Mouse (Mus musculus) thymus, postnatal 36 days (tissue): ENCODE measurements around the gene Lcn9.

Source experiments
- DNase-seq, 2 experiments: peaks; one replicate each; pipeline ENCODE4 v3.0.0; 2022; ENCODE audit warnings: mixed read lengths in 2 of 2

Gene Lcn9

GRCm38 (mm10) chr2:25850330-25850729 lies 27.4 kb downstream of the Lcn9 start:
- DNase-seq: peak; percentile 51 to 66

- DNase-seq: no peak
Measured at GRCm38 (mm10) chr2:25852626-25853025, 29.7 kb downstream of the Lcn9 start.

DNA sequence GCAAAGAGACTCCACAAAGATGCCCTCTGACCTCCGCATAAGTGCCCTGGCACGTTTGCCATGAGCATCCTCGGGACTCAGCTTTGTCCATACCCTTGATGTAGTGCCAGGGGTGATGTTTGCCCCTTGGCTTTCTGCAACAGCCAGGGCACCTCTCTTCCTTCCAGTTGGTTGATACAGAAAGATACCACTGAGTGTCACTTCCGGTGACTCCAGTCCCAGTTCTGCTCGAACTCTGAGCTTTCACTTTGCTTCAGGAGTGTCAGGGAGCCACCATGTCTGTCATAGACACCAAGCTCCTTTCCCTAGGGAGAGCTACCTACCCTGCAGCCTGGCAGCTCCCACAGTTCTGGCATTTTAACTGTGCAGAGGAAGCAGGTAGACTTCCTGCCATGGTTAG lies 31.0 kb downstream of the Lcn9 start:
- DNase-seq: peak in 1 of 2 experiments; percentile 21

DNA sequence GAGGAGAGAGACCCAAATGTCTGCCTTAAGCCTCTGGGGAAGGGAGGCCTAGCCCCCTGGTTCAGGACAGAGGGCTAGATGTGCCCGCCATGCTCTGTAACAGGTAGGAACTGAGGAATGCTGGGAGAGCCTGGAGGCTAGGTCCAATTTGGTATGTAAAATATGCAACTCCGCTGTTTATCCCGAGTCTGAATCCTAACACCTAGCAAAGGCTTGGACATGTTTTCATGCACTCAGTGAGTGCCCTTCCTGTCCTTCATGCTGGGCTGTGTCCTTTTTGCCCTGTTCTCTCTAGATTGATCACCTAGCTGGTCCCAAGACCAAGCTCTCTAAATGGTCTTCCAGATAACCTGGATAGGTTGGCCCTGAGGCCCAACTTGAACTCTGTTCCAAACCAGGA lies 36.9 kb downstream of the Lcn9 start:
- no peak for DNase-seq

- no peak for DNase-seq
Measured at GRCm38 (mm10) chr2:25862038-25862437, 39.1 kb downstream of the Lcn9 start.

DNA sequence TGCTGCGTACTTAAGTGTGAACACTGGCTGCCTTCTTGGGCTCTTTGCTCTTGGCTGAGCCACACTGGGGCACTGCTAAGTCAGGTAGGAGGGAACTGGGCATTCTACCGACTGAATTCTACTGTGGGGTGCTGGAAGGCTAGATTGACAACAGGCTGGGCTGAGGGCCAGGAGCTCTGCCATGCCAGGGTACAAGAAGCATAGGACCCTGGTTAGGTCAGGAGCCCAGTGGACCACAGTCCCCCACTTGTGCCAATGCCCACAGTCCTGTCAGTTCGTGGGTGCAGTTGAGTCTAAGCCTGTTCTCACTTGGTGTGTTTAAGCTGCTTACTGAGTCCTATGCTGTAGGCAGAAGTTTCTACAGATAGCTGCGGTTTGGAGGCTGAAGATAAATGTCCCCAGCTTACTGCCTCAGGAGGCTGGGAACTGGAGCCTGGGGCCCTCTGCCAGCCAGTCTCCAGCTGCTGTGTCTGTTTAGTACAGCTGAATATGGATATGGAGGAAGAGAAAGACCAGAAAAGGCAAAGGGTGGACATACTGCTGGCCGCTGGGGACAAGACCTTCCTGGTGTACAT lies 39.8 kb downstream of the Lcn9 start:
- no peak for DNase-seq

DNA sequence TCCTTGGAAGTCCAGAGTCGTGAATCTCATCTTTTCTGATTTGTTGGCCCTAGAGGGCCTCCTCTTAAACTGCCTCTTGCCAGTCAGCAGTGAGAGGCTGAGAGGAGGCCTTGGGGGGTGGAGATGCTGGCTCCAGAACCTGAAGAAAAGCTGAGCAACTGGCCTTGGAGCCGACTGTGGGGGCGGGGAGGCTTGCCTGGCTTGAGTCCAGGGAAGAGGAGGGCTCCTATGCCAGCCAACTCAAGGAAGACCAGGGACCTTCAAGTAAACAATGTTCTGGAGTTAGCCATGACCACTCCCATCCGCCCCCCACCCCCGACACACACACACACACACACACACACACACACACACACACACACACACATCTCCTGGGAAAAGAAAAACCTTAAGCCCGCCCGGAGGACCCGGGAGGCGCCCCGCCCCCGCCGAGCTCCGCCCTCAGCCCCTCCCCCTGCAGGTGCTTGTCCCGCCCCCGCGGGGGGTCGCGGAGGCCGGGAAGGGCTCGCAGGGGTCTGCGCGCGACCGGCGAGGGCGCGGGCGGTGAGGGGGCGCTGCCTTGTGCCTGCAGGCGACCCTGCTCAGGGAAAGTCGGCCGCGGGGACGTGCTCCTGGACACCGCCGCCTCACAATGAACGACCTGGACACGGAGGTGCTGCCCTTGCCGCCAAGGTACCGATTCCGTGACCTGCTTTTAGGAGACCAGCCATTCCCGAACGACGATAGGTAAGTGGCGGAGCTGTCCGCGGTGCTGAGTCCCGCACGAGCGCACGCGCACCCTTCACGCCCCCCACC lies 40.6 kb downstream of the Lcn9 start, which contains the start of gene Kcnt1:
TSS of gene Kcnt1 (plus strand) at position 398 of the 795 bp plus-strand sequence.
- peak; percentile 8 to 11 for DNase-seq

DNA sequence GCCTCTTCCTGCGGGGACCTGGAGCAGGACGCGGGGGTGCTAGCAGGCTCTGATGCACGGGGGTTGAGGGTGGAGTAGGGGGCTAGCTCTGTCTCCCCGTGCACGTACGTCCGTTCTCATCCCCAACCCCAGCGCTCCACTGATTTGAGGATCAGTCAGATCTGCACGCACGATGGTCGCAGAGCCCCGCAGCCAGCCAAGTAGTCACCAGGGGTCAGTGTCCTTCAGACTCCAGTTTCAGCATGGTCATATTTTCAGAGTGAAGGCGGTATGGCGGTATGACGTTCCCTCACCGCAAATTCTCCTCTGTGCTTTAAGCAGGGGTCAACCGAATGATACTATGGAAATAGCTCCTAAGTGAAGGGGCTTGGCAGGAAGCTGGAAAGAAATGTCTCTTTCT lies 41.3 kb downstream of the Lcn9 start:
- DNase-seq: no peak

DNA sequence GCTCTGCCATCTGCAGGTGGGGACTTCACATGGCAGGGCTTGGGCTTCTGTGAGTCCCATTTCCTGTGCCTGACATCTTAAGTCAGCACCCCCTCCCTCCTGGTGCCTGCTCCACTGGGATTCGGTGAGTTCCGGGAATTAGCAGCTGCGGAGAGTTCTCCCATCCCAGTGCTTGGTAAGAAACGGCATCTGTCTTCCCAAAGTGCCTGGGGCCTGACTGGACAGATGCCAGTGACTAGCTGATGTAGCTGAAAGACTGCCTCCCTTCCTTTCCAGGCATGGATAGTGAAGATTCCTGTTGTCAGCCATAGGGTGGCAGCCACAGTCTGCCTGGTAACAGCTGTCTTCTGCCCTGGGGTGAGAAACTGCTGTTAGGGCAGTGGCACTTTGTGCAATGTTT lies 42.5 kb downstream of the Lcn9 start:
- no peak for DNase-seq

DNA sequence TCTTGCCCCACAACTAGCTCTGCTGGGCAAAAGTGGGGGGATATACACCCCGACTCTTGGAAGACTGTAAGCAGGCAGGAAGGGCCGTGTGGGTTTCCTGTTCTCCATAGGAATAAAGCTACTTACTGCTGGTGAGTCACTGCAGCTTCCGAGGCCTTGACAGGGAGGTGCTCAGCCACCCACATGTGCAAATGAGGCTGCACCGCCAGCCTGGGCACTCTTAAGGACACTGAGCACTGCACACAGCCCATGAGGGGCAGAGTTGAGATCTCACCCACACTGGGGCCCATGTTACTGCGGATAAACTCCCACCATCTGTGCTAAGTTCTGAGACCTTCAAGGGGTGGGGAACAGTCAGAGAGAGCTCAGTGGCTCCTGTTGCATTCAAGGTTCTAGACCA lies 43.7 kb downstream of the Lcn9 start:
- DNase-seq: no peak
